Mouse (Mus musculus): ENCODE measurements at regions not wholly inside any gene's neighbourhood (a gene's known extent, or its start where the extent isn't known, plus 50 kb on each side); places are given as distances from the start of the nearest gene placed in this dataset.

- Histone ChIP-seq H3K4me3 (no peak overlapping the region), H3K27ac (no peak overlapping the region)
- TF ChIP-seq CTCF (conservative IDR thresholded peaks at IDR 0.05): no peak
- no peak for DNase-seq (ENCODE audit: low spot score in 2 of 2)
Measured at GRCm38 (mm10) chrX:10883729-10884464, 169.1 kb downstream of the Mid1ip1 start.

DNA sequence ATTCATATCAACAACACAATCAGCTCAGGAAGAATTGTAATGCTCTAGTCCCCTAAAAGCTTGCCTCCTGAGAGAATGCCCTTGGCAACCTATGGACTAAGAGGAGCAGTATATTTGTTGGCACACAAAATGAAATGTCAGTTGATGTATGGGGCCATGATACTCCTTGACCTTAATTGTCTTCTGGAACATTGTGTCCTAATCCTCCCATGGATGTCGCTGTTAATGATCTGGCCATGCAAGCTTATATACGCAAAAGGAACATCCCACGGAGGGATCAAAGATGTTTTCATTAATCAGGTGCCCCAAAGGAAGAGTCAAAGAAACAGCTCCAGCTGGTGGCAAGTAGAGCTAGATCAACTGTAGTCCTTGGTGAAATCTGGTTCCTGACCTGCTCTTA, 178.0 kb downstream of the Mid1ip1 start:
- TF ChIP-seq CTCF (conservative IDR thresholded peaks at IDR 0.05): no peak
- DNase-seq (ENCODE audit: low spot score in 2 of 2): no peak
- H3K27ac ChIP-seq: no peak overlapping the region
- no peak overlapping the region for H3K4me3 ChIP-seq

GRCm38 (mm10) chrX:10896193-10896955, 181.6 kb downstream of the Mid1ip1 start:
- TF ChIP-seq CTCF (conservative IDR thresholded peaks at IDR 0.05): no peak
- Histone ChIP-seq H3K27ac (no peak overlapping the region), H3K4me3 (no peak overlapping the region)
- no peak for DNase-seq (ENCODE audit: low spot score in 2 of 2)

- Histone ChIP-seq H3K27ac (no peak overlapping the region), H3K4me3 (no peak overlapping the region)
- no peak for TF ChIP-seq CTCF (conservative IDR thresholded peaks at IDR 0.05)
- DNase-seq (ENCODE audit: low spot score in 2 of 2): no peak
Measured at GRCm38 (mm10) chrX:10902686-10903085, 187.9 kb downstream of the Mid1ip1 start.

GRCm38 (mm10) chrX:10904072-10904471, 189.3 kb downstream of the Mid1ip1 start:
- H3K4me3 ChIP-seq: no peak overlapping the region
- H3K27ac ChIP-seq: no peak overlapping the region
- no peak for DNase-seq (ENCODE audit: low spot score in 2 of 2)
- TF ChIP-seq CTCF (conservative IDR thresholded peaks at IDR 0.05): no peak

GRCm38 (mm10) chrX:10904889-10905288, 190.1 kb downstream of the Mid1ip1 start:
- TF ChIP-seq CTCF (conservative IDR thresholded peaks at IDR 0.05): no peak
- H3K27ac ChIP-seq: no peak overlapping the region
- DNase-seq (ENCODE audit: low spot score in 2 of 2): no peak
- H3K4me3 ChIP-seq: no peak overlapping the region

DNA sequence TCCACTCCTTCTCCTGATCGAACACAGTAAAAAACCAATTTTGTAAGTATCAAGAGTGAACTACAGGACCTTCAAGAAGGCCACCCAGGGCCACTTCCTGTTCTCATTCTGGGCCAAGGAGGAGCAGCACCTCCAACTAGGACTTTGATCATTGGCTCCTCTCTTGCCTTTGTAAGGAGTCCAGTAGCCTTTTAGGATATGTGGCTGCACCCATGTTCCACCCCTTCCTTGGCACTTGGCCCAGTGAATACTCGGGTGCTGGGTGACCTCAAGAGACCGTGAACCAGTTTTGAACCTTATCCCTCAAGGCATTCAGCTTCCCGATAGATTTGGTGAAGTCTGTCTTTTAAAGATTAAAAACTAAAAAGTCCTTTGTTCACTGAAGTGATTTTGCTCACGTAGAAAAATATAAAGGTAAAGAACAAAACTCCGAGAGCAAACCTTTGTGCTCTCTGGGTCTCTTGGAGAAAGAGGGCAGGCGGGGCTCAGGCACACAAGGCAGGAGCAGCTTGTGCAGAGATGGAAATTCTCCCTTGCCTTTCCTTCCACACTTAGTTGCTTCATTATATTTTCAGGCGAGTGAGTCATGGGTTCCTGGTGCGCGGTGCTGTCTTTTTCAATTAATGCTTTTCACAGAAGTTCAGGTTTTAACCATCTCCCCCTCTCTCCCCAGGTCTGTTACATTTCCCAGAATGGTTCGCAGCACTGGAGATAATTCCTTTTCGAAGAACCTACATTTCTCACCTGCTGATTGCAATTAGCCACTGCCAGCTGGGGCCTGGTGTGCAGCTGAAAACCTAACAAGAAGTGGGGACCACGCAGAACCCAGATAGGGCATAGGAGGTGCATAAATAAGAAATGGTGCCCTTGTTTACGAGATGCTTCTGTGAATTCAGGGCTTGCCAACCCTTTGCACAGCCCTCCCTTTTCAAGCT, 196.6 kb downstream of the Mid1ip1 start:
- Histone ChIP-seq H3K4me3 (no peak overlapping the region), H3K27ac (no peak overlapping the region)
- no peak for DNase-seq (ENCODE audit: low spot score in 2 of 2)
- no peak for TF ChIP-seq CTCF (conservative IDR thresholded peaks at IDR 0.05)
